Mouse (Mus musculus) neural tube, embryonic 14.5 days (tissue): ENCODE results near the gene Syk. TPM values are rescaled to one million over a fixed set of nuclear protein-coding genes. Genes with fewer than 3 reads are reported as not detected.

Experiments used
- ATAC-seq: fragments of 200-750 bp; cut with Nextera tagmentation; 2 replicates; pipeline ENCODE4 v1.8.0; 2017; ENCODE audit warnings: low read depth, mild to moderate bottlenecking, moderate TSS enrichment, moderate library complexity
- H3K27ac ChIP-seq: fragments of 300-500 bp; sonication (generic); 2 replicates; pipeline ENCODE4 v1.5.1; 2014; ENCODE audit warnings: low read depth, mild to moderate bottlenecking, control low read depth, low read length, moderate library complexity, mixed read lengths
- H3K27me3 ChIP-seq: fragments of 300-500 bp; sonication (generic); 2 replicates; pipeline ENCODE4 v1.6.1; 2014; ENCODE audit warnings: low read length; ENCODE audit not compliant: control insufficient read depth, insufficient read depth
- H3K36me3 ChIP-seq: fragments of 300-500 bp; sonication (generic); 2 replicates; pipeline ENCODE4 v1.6.1; 2014; ENCODE audit warnings: low read length, mixed read lengths; ENCODE audit not compliant: control insufficient read depth, insufficient read depth
- H3K4me1 ChIP-seq: fragments of 300-500 bp; sonication (generic); 2 replicates; pipeline ENCODE4 v1.6.1; 2014; ENCODE audit warnings: low read length; ENCODE audit not compliant: control insufficient read depth, insufficient read depth
- H3K4me2 ChIP-seq: fragments of 300-500 bp; sonication (generic); 2 replicates; pipeline ENCODE4 v1.6.1; 2014; ENCODE audit warnings: mild to moderate bottlenecking, low read depth, low read length, control low read depth
- H3K4me3 ChIP-seq: fragments of 300-500 bp; sonication (generic); 2 replicates; pipeline ENCODE4 v1.5.1; 2014; ENCODE audit warnings: low read depth, low read length, control low read depth, mixed read lengths
- H3K9ac ChIP-seq: fragments of 300-500 bp; sonication (generic); replicated peaks from 2 replicates; pipeline ENCODE4 v1.6.1; 2014; ENCODE audit warnings: low read depth, mild to moderate bottlenecking, control low read depth, low read length, mixed read lengths
- H3K9me3 ChIP-seq: fragments of 300-500 bp; sonication (generic); 2 replicates; pipeline ENCODE4 v1.6.1; 2016; ENCODE audit warnings: low read length; ENCODE audit not compliant: control insufficient read depth
- WGBS: fragments of 180-500 bp; shearing (Covaris S2); extraction: QIAGEN DNeasy Blood & Tissue Kit; methylation state at CpG from one replicate; pipeline ENCODE4 v1.1.7; 2014; 5-methylcytosine and 5-hydroxymethylcytosine counted together
- polyA plus RNA-seq: library from polyadenylated mRNA; unstranded; fragments of >200 nt; fragmentation: Nextera tagmentation; extraction: Ambion mirVana; gene quantifications from 2 replicates; pipeline ENCODE4 v1.2.1, GENCODE M21; 2014

The Syk gene
- polyA plus RNA-seq, 1 experiment from 2014 or later, result 1.2 TPM

- Histone ChIP-seq H3K9ac (no peak overlapping the region), H3K4me3 (no peak overlapping the region), H3K4me2 (no peak overlapping the region), H3K4me1 (no peaks in the 10 kb centered on the region), H3K36me3 (no peaks in the 10 kb centered on the region), H3K9me3 (no peaks in the 10 kb centered on the region), H3K27me3 (no peaks in the 10 kb centered on the region), H3K27ac (no peak overlapping the region)
- ATAC-seq, result no peak
- 86% methylated on average over 4 of the region's 4 CpGs for WGBS
These were observed 35.6 kb downstream of the Syk start for GRCm38 (mm10) chr13:52618592-52618991.

GRCm38 (mm10) chr13:52619482-52619881 lies 36.5 kb downstream of the Syk start:
- no peak overlapping the region for H3K4me3 ChIP-seq
- H3K36me3 ChIP-seq, result no peaks in the 10 kb centered on the region
- H3K27ac ChIP-seq, result no peak overlapping the region
- H3K4me2 ChIP-seq, result no peak overlapping the region
- H3K9ac ChIP-seq, result no peak overlapping the region
- H3K27me3 ChIP-seq, result no peaks in the 10 kb centered on the region
- ATAC-seq, result no peak
- no peaks in the 10 kb centered on the region for H3K4me1 ChIP-seq
- H3K9me3 ChIP-seq, result no peaks in the 10 kb centered on the region
- 93% methylated on average over 5 of the region's 5 CpGs for WGBS

DNA sequence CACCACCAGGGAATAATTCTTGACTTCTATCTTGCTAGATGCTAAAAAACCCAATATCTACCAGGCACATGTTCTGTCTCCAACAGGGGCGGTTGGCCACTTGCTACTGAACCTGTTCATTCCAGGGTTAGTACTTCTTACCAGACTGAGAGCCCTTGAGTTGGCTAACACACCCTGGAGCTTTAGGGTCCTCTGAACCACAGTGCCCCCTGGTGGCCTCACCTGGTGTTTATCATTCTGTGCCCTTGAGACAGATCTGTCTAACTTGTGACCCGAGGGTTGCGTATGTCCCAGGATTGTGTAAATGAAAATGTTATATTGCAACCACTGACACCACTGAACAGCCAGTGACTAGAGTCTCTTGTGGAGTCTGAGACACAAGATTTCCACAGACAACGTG lies 41.1 kb downstream of the Syk start:
- Histone ChIP-seq H3K9ac (no peak overlapping the region), H3K4me1 (no peaks in the 10 kb centered on the region), H3K27ac (no peak overlapping the region), H3K9me3 (no peaks in the 10 kb centered on the region), H3K27me3 (no peaks in the 10 kb centered on the region), H3K4me3 (no peak overlapping the region), H3K36me3 (no peaks in the 10 kb centered on the region), H3K4me2 (no peak overlapping the region)
- ATAC-seq, result no peak
- WGBS, result 61% methylated on average over 4 of the region's 4 CpGs

DNA sequence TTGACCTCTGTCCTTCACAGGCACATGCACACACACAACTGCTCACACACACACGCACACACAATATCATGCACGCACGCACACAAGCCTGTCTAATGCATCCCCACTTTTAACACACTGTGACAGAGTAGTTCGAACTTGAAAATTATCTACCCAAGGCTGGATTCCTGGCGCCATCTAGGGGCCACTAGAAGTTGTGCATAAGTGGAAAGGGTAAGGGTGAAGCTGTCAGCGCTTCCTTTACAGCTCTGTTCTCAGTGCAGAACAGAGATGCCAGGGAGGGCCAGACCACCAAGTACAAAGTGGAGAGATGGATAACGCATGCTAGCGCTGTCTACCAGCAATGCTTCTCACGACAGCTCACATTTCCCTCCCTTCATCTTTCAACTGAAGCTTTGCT lies 45.6 kb downstream of the Syk start:
- H3K4me3 ChIP-seq, result no peak overlapping the region
- H3K4me1 ChIP-seq, result no peaks in the 10 kb centered on the region
- no peak overlapping the region for H3K9ac ChIP-seq
- no peaks in the 10 kb centered on the region for H3K36me3 ChIP-seq
- peak; percentile 61; the same call in 1 of the 2 replicates for ATAC-seq
- H3K9me3 ChIP-seq, result no peaks in the 10 kb centered on the region
- no peaks in the 10 kb centered on the region for H3K27me3 ChIP-seq
- no peak overlapping the region for H3K27ac ChIP-seq
- 24% methylated on average over 9 of the region's 9 CpGs for whole genome bisulfite sequencing
- H3K4me2 ChIP-seq, result no peak overlapping the region

GRCm38 (mm10) chr13:52631624-52632023 lies 48.7 kb downstream of the Syk start:
- no peaks in the 10 kb centered on the region for H3K27me3 ChIP-seq
- H3K9me3 ChIP-seq, result no peaks in the 10 kb centered on the region
- no peak overlapping the region for H3K9ac ChIP-seq
- H3K4me3 ChIP-seq, result no peak overlapping the region
- WGBS, result 61% methylated on average over 4 of the region's 4 CpGs
- no peaks in the 10 kb centered on the region for H3K36me3 ChIP-seq
- no peaks in the 10 kb centered on the region for H3K4me1 ChIP-seq
- no peak for ATAC-seq
- H3K27ac ChIP-seq, result no peak overlapping the region
- no peak overlapping the region for H3K4me2 ChIP-seq

DNA sequence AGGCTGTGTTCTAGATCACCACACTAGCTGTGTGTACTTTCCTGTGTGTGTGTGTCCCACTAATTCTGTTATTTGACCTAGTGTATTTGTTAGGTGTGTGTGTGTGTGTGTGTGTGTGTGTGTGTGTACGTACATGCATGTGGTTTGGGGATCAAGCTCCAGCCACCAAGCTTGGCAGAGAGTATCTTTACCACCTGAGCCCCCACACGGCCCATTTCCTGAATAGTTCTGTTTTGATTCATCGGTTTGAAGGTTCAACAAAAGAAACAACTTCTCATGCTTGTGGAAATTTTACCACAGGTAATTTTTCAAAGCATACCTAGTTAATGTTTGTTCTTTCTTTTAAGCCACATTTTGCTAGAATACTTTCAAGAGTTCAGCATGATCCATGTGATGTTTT lies 52.5 kb downstream of the Syk start:
- H3K4me1 ChIP-seq, result no peaks in the 10 kb centered on the region
- no peaks in the 10 kb centered on the region for H3K36me3 ChIP-seq
- no peak overlapping the region for H3K4me3 ChIP-seq
- H3K27me3 ChIP-seq, result no peaks in the 10 kb centered on the region
- H3K27ac ChIP-seq, result no peak overlapping the region
- no peak overlapping the region for H3K9ac ChIP-seq
- no peak for ATAC-seq
- H3K4me2 ChIP-seq, result no peak overlapping the region
- H3K9me3 ChIP-seq, result no peaks in the 10 kb centered on the region
- WGBS, result 83% methylated on average over 3 of the region's 3 CpGs

DNA sequence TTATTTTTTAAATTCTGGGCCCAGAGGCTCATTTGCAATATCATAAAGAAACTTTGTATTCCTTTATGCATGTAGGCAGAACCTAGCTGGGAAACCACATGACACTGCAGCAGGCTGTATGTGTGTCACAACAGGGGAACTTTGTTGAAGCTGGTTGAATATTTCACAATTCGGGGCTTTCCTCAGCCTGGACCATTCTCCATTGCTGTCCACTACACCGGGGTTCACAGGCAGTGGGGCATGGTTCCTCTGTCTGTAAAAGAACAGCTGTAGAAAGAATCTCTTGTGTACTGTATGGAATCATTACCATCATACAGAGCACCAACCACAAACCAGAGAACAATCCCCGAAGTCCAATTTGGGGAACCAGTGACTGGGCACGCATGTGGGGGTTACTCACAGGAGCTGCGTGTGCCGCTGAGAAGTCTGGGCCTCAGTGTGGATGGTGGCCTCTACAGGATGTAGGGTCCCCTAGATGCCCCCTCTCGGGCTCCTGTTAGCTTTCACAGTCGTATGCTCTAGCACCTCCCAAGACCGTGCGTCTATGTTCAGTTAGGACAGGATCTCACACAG lies 53.3 kb downstream of the Syk start:
- Histone ChIP-seq H3K4me1 (no peaks in the 10 kb centered on the region), H3K36me3 (no peaks in the 10 kb centered on the region), H3K27me3 (no peaks in the 10 kb centered on the region), H3K9ac (no peak overlapping the region), H3K4me3 (no peak overlapping the region), H3K9me3 (no peaks in the 10 kb centered on the region), H3K27ac (no peak overlapping the region), H3K4me2 (no peak overlapping the region)
- ATAC-seq, result no peak
- 86% methylated on average over 10 of the region's 10 CpGs for whole genome bisulfite sequencing

- Histone ChIP-seq H3K4me1 (no peaks in the 10 kb centered on the region), H3K4me2 (no peak overlapping the region), H3K27me3 (no peaks in the 10 kb centered on the region), H3K4me3 (no peak overlapping the region), H3K9me3 (no peaks in the 10 kb centered on the region), H3K36me3 (no peaks in the 10 kb centered on the region), H3K9ac (no peak overlapping the region), H3K27ac (no peak overlapping the region)
- WGBS, result 81% methylated on average over 3 of the region's 3 CpGs
- ATAC-seq, result no peak
These were observed 63.6 kb downstream of the Syk start for GRCm38 (mm10) chr13:52646566-52646965.

DNA sequence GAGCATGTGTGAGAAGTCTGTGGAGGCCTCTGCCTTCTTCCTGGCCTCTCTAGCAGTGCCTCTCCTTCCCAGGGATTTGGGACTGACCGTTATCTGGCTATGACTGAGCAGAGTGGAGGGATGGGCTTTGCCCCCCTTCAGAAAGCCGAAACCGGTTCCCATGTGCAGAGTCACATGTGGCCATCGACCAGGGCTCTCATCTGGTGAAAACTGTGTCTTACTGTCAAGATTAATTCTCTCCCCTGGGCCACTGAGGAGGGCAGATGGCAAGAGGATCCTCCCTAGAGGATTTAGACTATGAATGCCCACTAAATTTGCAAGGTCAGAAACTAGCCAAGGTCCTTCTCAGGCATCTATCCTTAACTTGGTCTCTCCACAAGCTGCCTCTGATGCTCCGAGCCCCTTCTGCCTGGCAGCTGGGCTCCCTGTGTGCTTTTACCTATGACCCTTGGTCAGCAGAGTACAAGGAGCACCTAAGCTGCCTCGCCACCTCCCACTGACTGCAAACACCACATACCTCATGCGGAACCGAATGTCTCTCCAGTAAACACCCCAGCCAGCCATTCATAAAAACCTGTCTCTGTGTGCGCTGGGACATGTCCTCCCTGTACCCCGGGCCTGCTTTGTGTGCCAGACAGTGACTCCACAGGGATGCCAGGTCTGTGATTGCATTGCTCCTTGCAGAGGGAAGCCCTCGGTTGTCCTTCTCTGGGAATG lies 65.2 kb downstream of the Syk start:
- H3K4me3 ChIP-seq, result no peak overlapping the region
- no peaks in the 10 kb centered on the region for H3K27me3 ChIP-seq
- no peak overlapping the region for H3K27ac ChIP-seq
- 41% methylated on average over 11 of the region's 11 CpGs for WGBS
- H3K9me3 ChIP-seq, result no peaks in the 10 kb centered on the region
- H3K4me2 ChIP-seq, result no peak overlapping the region
- ATAC-seq, result no peak
- no peak overlapping the region for H3K9ac ChIP-seq
- H3K36me3 ChIP-seq, result no peaks in the 10 kb centered on the region
- no peaks in the 10 kb centered on the region for H3K4me1 ChIP-seq
